Mouse (Mus musculus): Measurements from ENCODE around the gene Rab4a. TPM values are rescaled to one million over a fixed set of nuclear protein-coding genes. Genes with fewer than 3 reads are reported as not detected.

The Rab4a gene
- total RNA-seq, 1 experiment from 2014 or later: 20.0 TPM

Other genes with a start within 250 kb of the Rab4a start
- gene Rhou, start 152.1 kb upstream of the Rab4a start, total RNA-seq (2021): 40.8 and 46.5 TPM in 2 replicates
- 3.8 and 4.1 TPM in 2 replicates for gene Ccsap, start 54.2 kb downstream of the Rab4a start, total RNA-seq (2021)
- 1.4 and 1.5 TPM in 2 replicates for gene Acta1, start 88.8 kb downstream of the Rab4a start, total RNA-seq (2021)
- 15.3 and 16.5 TPM in 2 replicates for gene Nup133, start 143.3 kb downstream of the Rab4a start, total RNA-seq (2021)
- 19.4 and 19.6 TPM in 2 replicates for gene Abcb10, start 177.1 kb downstream of the Rab4a start, total RNA-seq (2021)
- gene Taf5l, start 215.4 kb downstream of the Rab4a start, total RNA-seq (2021): 25.4 and 27.7 TPM in 2 replicates
- 12.5 and 13.7 TPM in 2 replicates for gene Urb2, start 215.5 kb downstream of the Rab4a start, total RNA-seq (2021)